Mouse (Mus musculus): ENCODE results near the gene Dnajc7.

DNA sequence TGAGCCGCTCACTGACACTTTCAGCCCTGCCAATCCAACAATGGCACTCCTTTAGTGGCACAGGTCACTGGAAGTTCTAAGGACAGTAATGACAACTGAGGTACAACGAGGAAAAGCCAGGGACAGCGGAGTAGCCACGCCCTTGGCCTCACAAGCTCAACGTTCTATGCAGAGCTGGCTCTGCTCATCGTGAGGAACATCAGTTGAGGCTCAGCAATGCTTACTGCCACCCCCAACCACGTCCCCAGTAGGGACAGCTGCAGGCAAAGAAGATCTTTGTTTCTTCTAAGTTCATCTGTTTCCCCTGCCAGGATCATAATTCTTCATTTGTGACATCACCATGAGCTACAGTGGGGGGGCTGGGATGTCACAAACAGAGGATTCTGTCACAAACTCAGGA, 25.4 kb downstream of the Dnajc7 start:
- no peak for TF ChIP-seq CTCF (IDR thresholded peaks at IDR 0.05; ENCODE audit: insufficient read depth, low read length)
- no peak for TF ChIP-seq POLR2A (IDR thresholded peaks at IDR 0.05; ENCODE audit: borderline replicate concordance, extremely low read depth, low read depth, low read length)
